Mouse (Mus musculus): ENCODE measurements around the gene Ccdc78.

Gene Ccdc78

GRCm38 (mm10) chr17:25833961-25834594, 47.7 kb downstream of the Ccdc78 start:
- TF ChIP-seq GATA4 (IDR thresholded peaks at IDR 0.05; ENCODE audit: insufficient replicate concordance, low read length): no peak

DNA sequence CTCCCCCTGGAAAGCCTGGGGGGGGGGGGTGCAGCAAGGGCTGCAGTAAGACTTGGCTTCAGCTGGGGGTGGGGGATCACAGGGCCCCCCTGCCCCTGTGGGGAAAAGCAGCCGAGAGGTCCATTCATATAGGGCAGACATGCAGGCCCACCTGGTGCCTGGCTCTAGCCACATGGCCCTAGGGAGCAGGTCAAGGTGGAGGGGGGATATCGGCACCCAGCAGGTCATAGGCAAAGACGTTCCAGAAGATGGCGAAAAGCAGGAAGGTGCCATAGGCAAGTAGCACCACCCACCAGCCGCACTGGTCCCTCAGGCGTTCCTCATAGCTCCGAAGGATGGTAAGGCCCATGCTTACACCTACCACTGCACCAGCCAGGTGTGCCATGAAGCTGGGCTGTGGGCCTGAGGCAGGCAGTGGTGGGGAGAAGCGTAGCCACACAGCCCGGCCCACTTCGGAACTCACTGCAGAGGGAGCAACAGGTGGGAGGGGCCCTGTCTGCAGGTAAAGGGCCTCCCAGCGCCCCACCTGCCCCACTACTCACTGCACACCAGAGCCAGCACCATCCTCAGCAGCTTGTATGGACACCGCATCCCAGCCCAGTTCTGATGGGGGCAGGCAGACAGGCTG, 48.3 kb downstream of the Ccdc78 start:
- TF ChIP-seq GATA4 (IDR thresholded peaks at IDR 0.05; ENCODE audit: insufficient replicate concordance, low read length): no peak

- TF ChIP-seq GATA4 (IDR thresholded peaks at IDR 0.05; ENCODE audit: insufficient replicate concordance, low read length): no peak
Observed at GRCm38 (mm10) chr17:25835301-25835700, 48.9 kb downstream of the Ccdc78 start.

- no peak for TF ChIP-seq GATA4 (IDR thresholded peaks at IDR 0.05; ENCODE audit: insufficient replicate concordance, low read length)
Observed at GRCm38 (mm10) chr17:25835816-25836215, 49.4 kb downstream of the Ccdc78 start.

- TF ChIP-seq GATA4 (IDR thresholded peaks at IDR 0.05; ENCODE audit: insufficient replicate concordance, low read length): no peak
Observed at GRCm38 (mm10) chr17:25836397-25837075, 50.2 kb downstream of the Ccdc78 start.

- no peak for TF ChIP-seq GATA4 (IDR thresholded peaks at IDR 0.05; ENCODE audit: insufficient replicate concordance, low read length)
Observed at GRCm38 (mm10) chr17:25837076-25837410, 50.7 kb downstream of the Ccdc78 start, which contains the start of gene Rhbdl1. TSS of gene Rhbdl1 (minus strand) at chr17:25837295.

DNA sequence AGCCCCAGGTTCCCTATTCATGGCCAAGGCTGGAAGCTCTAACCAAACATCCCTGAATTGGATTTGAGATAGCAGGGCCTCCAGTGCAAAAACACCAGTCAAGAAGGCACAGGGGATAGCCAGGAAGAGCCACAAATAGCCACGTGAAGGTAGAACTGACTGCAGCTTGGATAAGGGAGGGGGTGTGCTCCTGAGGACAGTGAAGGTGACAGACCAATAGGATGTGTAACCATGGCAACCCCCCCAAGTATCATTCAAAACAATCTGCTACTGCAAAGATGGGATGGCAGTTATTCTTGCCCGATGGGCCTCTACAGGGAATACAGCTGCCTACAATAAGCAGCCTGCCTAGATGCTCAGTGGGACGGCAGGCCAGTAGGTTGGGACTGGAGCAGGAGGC, 51.2 kb downstream of the Ccdc78 start:
- TF ChIP-seq GATA4 (IDR thresholded peaks at IDR 0.05; ENCODE audit: insufficient replicate concordance, low read length): no peak

DNA sequence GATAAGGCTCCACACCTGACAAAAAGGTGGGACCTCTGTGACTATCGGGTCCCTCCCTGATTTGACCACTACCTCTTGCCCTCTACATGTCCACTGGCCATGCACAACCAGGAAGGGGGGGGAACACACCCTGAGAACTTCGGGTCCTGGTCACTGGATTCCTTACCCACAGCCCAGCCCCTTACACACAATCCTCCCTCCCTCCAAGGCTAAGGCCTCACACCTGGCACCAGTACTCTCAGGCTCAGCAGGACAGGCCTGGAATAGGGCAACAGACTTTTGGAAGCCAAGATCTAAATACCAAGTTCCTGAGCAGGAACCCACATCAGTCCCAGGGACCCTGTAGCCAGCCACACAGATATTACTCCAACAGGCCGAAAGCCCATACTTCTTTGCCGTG, 52.5 kb downstream of the Ccdc78 start:
- no peak for TF ChIP-seq GATA4 (IDR thresholded peaks at IDR 0.05; ENCODE audit: insufficient replicate concordance, low read length)

DNA sequence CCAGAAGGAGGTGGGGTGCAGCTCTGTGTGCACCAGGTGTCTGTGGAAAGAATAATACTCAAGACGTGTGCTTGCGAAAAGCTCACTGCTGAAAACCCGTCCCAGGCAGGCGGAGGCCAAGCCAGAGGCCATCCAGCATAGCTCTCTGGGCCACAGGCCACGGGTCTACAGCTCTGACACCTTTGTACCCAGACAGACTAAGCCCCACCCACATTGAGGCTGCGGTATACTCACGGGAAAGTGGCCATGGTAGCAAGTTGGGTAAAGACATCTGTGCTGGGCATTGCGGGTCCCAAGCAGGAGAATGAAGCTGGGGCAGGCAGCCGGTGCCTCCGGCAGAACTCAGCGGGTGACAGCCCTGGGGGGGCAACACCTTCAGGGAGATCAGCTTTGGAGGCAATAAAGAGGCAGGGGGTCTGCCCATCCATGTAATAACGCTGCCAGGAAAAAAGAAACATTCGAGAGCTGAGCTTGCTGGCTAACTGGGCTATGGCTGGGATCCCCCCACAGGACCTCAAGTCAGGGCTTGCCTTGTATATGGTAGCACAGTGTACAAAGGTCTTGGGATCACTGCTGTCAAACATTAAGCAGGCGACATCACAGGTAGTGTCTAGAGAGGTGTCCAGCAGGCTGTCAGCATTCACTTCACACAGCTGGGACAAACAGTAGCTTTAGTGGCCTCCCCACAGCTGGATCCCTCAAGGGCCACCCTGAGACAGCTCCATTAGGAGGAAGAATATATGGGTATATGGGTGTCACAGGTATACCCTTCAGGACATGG, 53.3 kb downstream of the Ccdc78 start:
- no peak for TF ChIP-seq GATA4 (IDR thresholded peaks at IDR 0.05; ENCODE audit: insufficient replicate concordance, low read length)

All from liver, adult (tissue).